Mouse (Mus musculus) kidney, adult 11 months (tissue): ENCODE data around the gene Abhd4.

Experiments
- DNase-seq: peaks from one replicate; pipeline ENCODE4 v3.0.0; 2022

Abhd4 gene

GRCm38 (mm10) chr14:54239002-54239736 lies 14.8 kb upstream of the Abhd4 start:
- peak; percentile 75 for DNase-seq

DNA sequence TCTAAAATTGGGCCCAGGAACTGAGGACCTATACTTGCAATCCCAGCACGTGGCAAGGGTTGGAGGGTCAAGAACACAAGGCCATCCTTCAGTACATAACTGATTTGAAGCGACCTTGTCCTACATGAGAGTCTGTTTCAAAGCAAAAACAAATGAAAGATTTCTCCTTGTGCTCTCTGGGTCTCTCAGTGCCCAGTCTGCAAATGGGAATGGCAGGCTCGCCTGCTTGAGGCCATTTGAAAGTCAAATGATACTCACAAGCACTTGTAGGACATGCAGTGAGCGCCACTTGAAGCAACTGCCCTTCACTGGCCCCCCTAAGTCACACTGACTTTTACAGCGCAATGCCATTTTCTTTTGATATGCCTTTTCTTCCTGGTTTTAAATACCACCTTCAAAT lies 13.4 kb upstream of the Abhd4 start:
- no peak for DNase-seq

DNA sequence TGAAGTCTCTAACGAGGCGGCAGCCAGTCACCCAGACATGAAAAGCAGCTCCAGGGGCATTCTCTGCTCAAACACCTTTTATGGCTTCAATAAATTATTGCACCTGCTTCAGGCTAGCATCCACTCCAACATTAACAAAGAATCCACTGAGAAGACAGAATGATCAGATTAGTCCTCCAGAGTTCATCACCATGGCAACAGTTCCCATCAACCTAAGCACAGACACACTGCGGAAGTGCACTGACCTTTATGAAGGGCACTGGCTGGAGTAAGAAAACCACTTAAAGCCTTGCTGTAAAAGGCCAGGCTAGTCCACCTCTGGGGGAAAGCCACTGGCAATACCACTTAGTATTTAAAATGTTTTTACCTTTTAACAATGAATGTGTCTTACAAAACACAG lies 9.8 kb upstream of the Abhd4 start:
- DNase-seq: no peak

DNA sequence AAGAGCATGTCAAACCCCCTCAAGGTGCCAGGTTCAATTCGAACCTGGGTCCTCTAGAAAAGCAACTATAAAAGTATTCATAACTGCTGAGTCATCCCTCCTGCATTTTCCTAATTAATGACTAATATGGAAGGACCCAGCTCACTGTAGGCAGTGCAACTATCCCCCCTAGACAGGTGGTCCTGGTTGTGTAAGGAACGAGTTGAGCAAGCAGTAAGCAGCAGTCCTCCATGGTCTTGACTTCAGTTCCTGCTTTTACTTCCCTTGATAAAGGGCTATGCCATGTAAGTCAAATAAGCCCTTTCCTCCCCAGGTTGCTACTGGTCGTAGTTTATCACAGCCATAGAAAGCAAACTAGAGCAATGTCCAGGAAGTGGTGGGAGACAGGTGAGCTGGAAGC lies 7.8 kb upstream of the Abhd4 start:
- DNase-seq: no peak

- DNase-seq: peak; percentile 71
Measured at GRCm38 (mm10) chr14:54249326-54249725, 4.7 kb upstream of the Abhd4 start.

DNA sequence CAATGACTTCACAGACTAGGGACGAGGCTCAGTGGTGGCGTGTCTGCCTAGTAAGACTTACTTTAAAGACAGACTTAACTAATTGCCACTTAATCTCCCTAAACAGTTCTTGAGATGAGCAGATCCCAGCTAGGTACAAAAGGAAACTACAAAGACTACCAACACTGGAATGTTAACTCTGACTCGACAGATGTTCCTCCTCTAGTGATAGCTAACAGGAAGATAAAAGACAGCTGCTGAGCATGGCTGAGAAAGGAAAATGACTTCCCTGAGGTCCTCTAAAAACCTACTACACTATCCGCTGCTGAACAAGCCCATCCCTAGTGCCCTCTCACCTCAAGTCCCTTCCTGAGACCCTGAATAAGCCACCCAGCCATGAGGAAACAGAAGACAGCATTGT lies 3.9 kb upstream of the Abhd4 start:
- no peak for DNase-seq

DNA sequence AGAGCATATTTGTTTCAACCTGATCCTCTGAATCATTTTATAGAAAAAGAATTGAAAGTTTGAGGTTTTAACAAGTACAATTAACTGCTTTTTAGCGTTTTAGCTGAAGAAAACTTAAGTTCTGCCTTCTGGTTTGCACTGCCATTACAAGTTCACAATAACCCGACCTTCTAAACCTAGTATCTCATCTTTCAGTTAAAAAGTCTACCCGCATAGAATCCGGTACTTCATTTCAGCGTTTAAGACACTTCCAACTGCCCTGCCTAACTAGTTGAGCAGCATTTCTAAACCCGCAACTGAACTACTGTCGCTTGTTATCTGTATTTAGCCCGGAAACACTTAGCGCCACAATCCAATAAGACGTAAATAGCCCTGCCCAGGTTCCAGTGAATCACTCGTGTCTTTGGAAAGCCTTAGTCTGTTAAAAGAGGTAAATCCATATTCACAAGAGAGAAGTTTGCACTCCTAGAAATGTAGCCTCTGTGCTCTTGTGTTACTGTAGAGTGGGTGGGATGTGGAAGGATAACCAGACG lies 748 bp downstream of the Abhd4 start:
- no peak for DNase-seq

DNA sequence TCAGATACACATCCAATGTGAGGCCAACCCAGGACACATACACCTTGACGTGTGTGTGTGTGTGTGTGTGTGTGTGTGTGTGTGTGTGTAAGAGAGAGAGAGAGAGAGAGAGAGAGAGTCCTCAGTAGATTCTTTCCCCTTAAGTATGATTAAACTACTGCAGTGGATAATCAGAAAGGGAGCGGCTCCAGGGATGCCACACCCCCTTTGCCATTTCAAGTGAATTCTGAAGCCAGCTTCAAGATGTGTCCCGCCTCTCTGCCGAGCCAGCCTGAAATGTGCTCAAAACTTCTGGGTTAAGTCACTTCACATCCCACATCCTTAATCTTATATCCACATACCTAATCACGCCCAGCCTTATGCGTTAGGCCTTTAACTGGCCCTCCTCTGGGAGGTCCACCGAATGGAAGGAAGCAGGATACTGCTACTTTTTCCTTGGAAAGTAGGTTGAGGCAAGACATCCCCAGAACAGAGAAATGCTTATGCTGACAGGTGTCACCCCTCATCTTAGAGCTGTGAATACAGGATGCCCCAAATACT lies 4.2 kb downstream of the Abhd4 start:
- DNase-seq: no peak

DNA sequence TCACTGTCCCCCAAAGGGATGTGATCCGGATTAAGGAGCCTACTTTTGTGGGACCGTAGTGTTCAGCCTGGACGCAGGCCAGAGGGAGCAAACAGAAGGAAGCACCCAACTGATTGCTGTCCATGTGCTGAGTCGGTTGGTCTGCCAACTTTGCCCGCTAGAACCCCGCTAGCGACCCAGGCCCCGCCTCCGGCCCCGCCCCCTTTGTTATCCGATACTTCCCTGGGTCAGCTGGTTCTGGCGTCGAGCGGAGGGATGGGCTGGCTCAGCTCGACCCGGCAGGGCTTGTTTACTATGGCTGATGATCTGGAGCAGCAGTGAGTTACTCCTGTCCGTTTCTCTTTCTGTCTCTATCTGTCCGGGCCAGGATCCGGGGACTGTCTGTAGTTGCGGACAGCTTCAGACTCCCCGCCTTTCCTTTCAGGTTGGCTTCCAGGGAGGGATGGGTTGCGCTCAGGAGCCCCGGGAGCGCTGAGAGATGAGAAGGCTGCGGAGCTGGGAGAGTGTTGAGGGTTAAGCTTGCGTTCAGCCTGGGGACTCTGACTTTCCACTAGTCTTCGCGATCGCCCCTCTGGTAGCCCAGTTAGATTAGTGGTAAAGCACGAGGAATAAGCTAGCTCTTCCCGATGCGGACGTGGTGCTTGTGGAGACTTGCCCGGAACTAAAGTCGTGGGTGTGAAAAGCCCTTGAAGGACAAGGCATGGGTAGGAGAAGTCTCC lies 5.2 kb downstream of the Abhd4 start:
- peak; percentile 92 for DNase-seq

- DNase-seq: no peak
Measured at GRCm38 (mm10) chr14:54259722-54260085, 5.7 kb downstream of the Abhd4 start.

GRCm38 (mm10) chr14:54260196-54260595 lies 6.2 kb downstream of the Abhd4 start:
- no peak for DNase-seq

DNA sequence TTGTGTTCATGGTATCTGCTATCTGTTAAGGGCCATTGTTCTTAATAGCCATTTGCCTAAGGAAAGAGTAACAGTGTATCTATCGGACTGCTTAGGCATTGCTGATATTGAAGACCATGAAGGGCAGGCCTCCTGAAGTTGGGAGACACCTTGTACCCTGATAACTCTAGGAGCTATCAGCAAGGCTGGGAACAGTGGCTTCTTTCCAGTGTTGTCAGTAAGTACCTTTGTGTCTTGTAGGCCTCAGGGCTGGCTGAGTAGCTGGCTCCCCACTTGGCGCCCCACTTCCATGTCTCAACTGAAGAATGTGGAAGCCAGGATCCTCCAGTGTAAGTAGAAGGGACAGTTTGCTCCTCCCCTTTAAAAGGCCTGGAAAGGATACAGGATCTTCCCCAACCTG lies 7.4 kb downstream of the Abhd4 start:
- no peak for DNase-seq

DNA sequence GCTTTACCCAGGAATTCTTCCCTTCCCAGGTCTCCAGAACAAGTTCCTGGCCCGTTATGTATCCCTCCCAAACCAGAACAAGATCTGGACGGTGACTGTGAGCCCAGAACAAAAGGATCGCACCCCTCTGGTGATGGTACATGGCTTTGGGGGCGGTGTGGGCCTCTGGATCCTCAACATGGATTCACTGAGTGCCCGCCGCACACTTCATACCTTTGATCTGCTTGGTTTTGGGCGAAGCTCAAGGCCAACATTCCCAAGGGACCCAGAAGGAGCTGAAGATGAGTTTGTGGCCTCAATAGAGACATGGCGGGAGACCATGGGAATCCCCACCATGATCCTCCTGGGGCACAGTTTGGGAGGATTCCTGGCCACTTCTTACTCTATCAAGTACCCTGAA lies 8.6 kb downstream of the Abhd4 start:
- no peak for DNase-seq

GRCm38 (mm10) chr14:54263099-54263498 lies 9.1 kb downstream of the Abhd4 start:
- DNase-seq: no peak

GRCm38 (mm10) chr14:54264231-54264630 lies 10.2 kb downstream of the Abhd4 start:
- DNase-seq: no peak

- no peak for DNase-seq
Measured at GRCm38 (mm10) chr14:54265093-54265492, 11.1 kb downstream of the Abhd4 start.

- no peak for DNase-seq
Measured at GRCm38 (mm10) chr14:54265951-54266350, 12.0 kb downstream of the Abhd4 start.

DNA sequence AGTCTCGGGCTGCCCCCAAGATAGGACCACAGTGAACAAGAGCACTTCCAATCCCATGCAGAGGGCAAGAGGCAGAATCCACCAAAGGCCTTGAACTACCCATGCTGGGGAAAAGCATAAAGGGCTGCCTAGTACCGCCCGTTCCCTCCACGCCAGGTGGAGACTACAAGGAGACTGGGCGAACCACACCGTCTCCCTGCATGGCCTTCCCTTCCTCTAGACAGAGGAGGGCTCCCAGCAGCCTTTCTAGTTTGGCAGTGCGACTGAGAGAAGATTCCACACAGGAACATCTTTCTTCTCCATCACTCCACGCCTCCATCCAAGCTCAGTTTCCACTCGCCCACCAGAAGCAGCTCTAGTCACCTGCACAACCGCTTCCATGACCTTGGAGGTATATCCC lies 14.0 kb downstream of the Abhd4 start:
- no peak for DNase-seq

GRCm38 (mm10) chr14:54269566-54269965 lies 15.6 kb downstream of the Abhd4 start:
- no peak for DNase-seq

DNA sequence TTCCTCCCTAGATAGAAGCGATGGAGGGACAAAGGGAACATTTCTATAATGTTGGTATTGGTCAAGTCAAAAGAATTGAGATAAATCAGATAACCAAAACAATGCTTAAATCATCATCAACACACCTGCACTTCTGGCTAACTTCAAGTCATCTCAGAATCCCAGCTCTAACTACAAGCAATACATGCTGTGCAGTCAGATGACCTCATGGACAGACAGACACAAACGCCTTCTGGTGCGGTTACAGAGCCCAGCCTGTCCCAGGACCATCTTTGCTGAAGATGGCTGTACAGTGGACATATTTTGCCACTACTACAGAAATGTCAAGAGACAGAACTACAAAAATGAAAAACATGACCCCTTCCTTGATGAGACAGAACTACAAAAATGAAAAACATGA lies 16.4 kb downstream of the Abhd4 start:
- DNase-seq: no peak

GRCm38 (mm10) chr14:54271976-54272606 lies 18.1 kb downstream of the Abhd4 start:
- no peak for DNase-seq

GRCm38 (mm10) chr14:54272696-54273095 lies 18.7 kb downstream of the Abhd4 start:
- DNase-seq: no peak

- DNase-seq: no peak
Measured at GRCm38 (mm10) chr14:54276446-54276845, 22.5 kb downstream of the Abhd4 start.

DNA sequence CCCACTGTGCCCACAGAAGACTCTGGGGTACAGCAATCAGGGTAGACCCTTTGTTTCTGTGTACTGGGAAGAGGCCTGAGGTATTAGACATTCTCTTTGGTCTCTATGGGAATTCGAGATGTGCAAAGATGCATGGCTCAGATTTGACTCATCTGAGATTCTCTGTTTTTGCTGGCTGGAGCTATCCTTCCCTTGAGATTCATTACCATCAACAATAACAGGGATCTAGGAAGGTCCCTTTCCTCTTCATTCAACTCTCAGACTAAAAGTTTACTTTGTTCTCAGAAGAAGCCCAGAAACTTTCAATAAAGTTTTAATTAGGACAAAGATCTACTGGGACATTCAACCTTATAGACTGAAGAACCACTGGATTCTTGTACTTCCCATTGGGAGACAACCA lies 30.9 kb downstream of the Abhd4 start, which contains the start of gene Olfr49:
Olfr49 (minus strand) TSS at position 101 of the 400 bp plus-strand sequence.
- no peak for DNase-seq
